Mouse (Mus musculus) megakaryocyte-erythroid progenitor cell, adult 5-6 weeks (primary cell): ENCODE data around the gene Lmf1. TPM values are rescaled to one million over a fixed set of nuclear protein-coding genes. Genes with fewer than 3 reads are reported as not detected.

ENCODE experiments used
- ATAC-seq: replicated peaks from 2 replicates; pipeline ENCODE4 v1.8.0; 2016; ENCODE audit warnings: mild to moderate bottlenecking, inconsistent platforms; ENCODE audit not compliant: severe bottlenecking, poor library complexity, low FRiP score, low TSS enrichment
- total RNA-seq, 2 experiments: library from RNA; stranded (forward) in 1 of 2; stranded (reverse) in 1 of 2; fragments of 200-1000, 215-1000 nt in 1 of 2; fragments of >200 nt in 1 of 2; fragmentation: Nextera tagmentation in 1 of 2; gene quantifications; 2 replicates each; pipeline ENCODE4 v1.2.3; 2014 to 2017

Gene Lmf1
- total RNA-seq, 2 experiments from 2014 or later = 3.2 to 24.2 TPM

DNA sequence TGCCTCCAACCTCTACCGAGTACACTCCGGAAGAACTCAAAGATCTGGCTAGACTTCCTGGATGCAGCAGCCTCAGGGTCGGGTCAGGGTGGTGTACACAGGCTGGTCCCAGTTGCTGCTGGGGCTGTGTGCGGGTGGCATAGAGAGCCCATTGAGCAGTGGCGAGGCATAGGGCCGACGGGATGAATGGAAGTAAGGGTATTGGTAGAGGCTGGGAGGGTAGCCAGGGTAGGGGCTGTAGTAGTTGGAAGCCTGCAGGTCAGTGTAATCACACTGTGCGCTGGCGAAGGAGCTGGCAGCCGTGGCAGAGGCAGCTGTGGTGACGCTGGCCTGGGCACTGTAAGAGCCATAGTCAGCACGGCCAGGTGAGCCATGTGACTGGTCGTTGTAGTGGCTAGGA is 11.6 kb upstream of the Lmf1 start:
- no peak for ATAC-seq

DNA sequence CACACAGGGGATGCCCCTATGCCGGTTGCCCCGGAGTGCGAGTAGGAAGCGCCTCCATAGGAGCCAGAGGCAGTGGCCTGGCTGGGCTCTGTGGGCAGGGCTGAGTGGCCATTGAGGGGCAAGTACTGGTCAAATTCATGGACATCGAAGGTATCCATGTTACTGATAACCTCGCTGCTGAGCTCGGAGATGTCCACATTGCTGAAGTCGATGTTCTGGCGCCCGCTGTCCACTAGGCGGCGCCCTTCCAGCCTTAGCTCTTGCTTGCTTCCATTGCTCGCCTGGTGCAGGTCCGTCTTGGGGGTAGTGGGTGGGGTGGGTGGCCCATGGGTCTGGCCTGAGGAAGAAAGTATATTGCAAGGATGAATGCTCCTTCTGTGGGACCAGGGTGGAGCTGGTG is 11.1 kb upstream of the Lmf1 start:
- ATAC-seq = peak; percentile 61

DNA sequence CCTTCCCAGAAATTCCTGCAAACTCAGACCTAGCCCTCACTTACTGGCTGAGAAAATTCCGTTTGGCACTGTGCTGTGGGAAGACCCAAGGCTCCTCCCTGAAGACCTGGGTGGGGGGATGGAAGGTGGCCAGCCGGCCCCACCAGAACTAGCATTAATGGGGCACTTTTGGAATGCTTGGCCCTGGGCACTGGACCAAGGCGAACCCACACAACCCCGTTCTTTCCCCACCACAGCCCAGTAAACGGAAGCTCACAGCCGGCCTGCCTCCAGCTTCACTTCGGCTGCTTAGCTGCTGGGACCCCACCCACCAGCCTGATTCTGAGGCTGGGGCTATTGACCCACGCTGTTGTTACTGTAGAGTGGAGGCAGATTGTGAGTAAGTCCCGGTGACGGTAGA is 10.7 kb upstream of the Lmf1 start:
- ATAC-seq = no peak

- no peak for ATAC-seq
Observed at GRCm38 (mm10) chr17:25568880-25569279, 10.0 kb upstream of the Lmf1 start.

- no peak for ATAC-seq
Observed at GRCm38 (mm10) chr17:25569833-25570647, 8.8 kb upstream of the Lmf1 start.

DNA sequence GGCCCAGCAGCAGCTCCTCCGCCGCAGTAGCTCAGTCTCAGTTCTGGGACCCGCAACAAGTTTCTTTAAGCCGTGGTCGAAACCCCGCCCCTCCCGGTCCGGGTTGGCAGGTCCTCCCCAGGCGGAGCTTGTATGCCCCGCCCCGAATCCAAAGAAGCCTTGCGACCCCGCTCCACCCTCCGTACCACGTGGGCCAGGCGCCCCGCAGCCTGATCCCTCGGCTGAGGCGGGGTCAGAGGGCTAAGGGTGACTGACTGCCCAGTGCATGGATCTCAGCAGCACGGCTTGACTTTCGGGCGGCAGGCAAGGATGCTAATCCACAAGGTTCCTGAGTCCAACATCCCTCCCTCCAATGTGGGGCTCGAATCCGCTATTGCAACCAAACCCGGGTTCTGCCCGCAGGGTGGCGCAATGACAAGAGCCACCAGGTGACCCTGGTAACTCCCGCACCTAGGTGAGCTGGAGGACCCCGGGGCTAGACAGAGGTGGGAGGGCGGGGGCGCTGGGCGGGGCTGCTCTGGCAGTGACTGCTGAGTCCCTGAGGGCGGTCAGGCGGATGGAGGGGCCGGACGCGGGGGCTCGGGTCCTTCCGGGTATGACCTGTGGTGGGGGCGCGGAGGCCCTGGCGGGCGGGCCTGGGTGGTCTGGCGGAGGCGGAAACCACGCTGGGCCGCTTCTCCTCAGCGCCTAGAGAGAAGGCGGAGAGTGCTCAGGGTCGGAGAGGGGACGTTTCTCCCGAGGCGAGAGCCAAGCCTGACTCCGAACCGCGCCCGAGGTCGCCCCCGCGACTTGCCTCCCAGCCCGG is 8.0 kb upstream of the Lmf1 start, which contains the start of gene Sox8:
Gene Sox8, minus strand, starts transcription at position 39 of the 805 bp plus-strand sequence.
- ATAC-seq = peak; percentile 58

DNA sequence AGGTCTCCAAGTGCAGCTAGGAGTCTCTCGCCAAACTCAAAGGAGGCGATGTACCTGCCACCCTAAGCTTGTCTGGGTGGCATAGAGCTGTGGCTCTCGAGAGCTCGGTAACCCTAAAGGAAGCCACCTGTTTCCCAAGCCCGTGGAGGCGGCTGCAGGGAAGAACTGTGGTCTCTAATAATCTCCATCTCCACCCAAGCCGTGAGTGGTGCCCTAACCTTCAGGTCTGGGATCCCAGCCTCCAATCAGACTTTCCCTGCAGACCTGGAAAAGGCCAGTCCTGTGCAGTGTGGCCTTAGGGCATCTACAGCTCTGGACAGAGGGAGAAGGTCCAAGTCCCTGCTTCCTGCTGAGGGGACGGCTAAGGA is 7.4 kb upstream of the Lmf1 start:
- ATAC-seq = no peak

DNA sequence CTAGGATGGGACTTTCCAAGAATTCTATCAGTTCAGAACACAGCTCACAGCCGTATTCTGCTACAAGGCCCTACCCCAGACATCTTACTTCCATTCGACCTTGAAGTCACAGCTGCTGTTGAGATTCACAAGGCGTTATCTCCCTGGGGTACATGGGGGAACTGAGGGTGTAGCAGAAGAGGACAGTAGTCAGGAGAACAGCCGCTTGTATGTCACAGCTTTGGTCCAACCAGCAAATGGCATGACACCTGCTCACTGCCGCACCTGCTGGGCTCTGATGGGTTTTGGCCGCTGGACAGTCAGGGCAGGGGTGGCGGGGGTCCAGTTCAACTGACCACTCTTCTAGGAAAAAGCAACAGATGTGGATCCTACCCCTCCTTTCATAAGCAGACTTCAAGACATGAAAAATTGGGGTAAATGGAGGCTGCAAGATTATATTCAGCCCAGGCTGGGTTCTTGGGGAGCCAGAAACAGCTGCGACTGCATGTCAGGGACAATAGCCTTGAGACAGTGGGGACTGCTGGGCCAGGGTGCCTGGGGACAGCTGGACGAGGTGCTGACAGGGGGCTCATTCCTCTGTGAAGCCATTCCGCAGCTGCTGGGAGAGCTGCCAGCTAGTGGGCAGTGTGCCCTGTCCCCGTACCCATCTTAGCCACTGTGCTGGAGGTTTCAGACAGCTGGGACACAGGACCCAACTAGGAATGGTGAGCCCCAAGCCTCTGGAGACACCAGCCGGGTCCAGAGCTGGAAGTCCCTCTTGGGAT is 3.5 kb upstream of the Lmf1 start:
- no peak for ATAC-seq

GRCm38 (mm10) chr17:25576034-25576433 is 2.9 kb upstream of the Lmf1 start:
- ATAC-seq = no peak

DNA sequence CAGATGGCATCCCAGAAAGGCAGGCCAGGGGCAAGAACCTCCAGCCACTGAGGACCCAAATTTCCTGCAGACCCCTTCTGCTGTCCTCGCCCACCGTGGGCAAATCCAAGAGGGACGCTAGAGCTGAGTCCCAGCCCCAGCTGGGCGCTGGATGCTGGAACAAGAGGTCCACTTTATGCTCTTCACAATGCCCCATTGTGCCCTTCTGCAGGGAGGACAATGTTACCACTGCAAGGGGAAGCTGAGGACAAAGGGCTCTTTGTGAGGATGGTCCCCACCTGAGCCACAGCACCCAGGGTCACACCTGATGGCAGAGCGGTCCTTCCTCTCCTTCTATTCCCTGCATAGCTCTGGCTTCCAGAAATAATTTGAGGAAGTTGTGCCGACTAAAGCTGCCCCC is 1.6 kb upstream of the Lmf1 start:
- ATAC-seq = no peak

DNA sequence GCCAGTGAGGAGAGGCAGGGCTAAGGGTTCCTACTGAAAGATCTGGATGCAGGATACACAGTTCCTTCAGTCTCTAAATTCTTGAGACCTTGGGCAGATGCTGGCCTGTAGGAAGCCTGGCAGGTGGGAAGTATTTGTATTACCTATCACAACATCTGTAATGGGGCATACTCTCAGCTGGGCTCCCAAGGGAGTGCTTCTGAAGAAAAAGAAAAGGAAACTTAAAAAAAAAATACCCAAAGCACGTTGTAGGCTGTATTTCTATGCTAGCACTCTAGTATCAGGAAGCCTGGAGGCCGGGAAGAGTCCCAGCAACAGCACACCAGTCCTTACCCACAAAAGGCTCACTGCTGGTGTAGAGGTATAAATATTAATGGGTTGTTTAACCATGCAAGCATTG is 1.2 kb upstream of the Lmf1 start:
- ATAC-seq = no peak

- no peak; the same call in 1 of the 2 replicates for ATAC-seq
Observed at GRCm38 (mm10) chr17:25579332-25580047, 605 bp downstream of the Lmf1 start.

DNA sequence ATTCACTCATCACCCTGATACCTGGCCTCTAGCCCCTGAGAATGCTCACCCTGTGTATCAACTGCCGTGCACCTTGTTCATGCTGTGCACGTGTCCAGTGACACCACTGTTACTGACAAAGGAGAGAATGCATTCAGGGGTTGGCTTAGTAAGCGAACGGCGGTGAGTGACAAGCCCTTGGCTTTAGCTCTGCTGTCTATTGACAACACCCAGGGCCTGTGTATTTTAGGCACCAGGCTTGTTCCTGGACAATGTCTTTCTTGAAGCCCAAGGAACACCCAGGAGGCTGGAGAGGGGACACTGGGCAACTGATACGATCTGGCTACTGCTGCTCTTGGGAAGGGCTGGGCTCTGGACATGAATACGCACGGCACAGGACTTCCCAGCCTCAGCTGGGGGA is 3.2 kb downstream of the Lmf1 start:
- ATAC-seq = no peak

GRCm38 (mm10) chr17:25583099-25583498 is 4.2 kb downstream of the Lmf1 start:
- ATAC-seq = no peak

DNA sequence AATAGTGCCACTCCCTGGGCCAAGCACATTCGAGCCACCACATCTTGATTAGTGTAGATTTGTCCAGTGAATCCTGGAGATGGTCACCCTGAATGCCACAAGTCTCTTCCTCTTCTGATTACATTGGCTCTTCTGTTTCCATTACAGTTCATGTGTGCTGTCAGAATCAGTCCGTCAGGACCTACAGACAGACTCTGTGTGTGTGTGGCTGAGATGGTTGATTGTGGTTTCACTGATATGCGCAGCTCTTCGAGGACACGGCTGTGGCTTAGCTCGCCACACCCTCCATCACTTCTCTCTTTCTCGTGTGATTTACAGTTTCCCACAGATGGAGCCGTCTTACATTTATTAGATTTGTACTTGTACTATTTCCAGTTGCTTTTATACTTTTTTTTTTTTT is 5.0 kb downstream of the Lmf1 start:
- ATAC-seq = peak; percentile 81

GRCm38 (mm10) chr17:25584646-25585045 is 5.8 kb downstream of the Lmf1 start:
- ATAC-seq = no peak

GRCm38 (mm10) chr17:25590068-25590467 is 11.2 kb downstream of the Lmf1 start:
- ATAC-seq = no peak

DNA sequence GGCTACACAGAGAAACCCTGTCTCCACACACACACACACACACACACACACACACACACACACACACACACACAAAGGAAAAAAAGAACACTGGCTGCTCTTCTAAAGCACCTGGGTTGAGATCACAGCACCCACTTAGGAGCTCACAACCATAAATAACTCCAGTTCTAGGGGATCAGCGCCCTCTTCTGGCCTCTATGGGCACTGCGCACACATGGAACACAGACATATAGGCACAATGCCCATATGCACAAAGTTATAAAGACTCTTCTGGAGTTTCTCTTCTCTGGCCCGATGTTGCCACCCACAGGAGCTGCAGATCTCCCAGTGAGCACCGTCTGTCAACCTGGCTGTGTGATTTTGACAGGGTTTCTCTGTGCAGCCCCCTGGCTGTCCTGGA is 12.1 kb downstream of the Lmf1 start:
- no peak for ATAC-seq

DNA sequence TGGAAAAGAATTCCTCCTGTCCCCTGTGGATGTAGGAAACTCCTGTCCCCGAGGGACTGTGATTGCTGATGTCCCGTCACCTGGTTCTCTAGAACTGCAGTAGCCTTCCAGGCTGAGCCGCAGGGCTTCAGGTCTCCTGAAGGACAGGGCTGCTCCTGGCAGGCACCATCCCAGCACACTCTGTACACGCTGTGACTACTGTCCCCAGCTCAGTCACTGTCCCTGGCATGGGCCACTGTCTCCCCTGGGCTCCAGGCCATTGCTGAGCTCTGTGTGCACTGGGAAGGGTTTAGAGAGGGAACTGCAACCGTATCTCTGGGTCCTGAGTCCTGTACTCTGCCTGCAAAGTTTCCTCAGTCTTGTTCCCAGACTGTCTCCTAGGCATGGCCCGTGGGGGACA is 13.5 kb downstream of the Lmf1 start:
- ATAC-seq = no peak
